Mouse (Mus musculus) layer of hippocampus, postnatal 36 days (tissue): ENCODE measurements around the gene Sh2d2a. TPM values are rescaled to one million over a fixed set of nuclear protein-coding genes. Genes with fewer than 3 reads are reported as not detected.
"Not testable (repeated sequence)": the region's sequence is repeated elsewhere in the genome, so short reads cannot be mapped to it uniquely, and the experiment has no call there.

Source experiments
- DNase-seq, 2 experiments: peaks; one replicate each; pipeline ENCODE4 v3.0.0; 2022
- total RNA-seq, 2 experiments: library from RNA; stranded (reverse); gene quantifications; 2 replicates each; pipeline ENCODE4 v1.2.3; 2021

Gene Sh2d2a
- total RNA-seq, 2 experiments from 2014 or later: not detected

- no peak for DNase-seq
Measured at GRCm38 (mm10) chr3:87855936-87856335, 9.4 kb downstream of the Sh2d2a start.

GRCm38 (mm10) chr3:87857666-87858065 lies 11.1 kb downstream of the Sh2d2a start:
- DNase-seq: no peak

GRCm38 (mm10) chr3:87859813-87860212 lies 13.3 kb downstream of the Sh2d2a start:
- peak; percentile 62 to 64 for DNase-seq

DNA sequence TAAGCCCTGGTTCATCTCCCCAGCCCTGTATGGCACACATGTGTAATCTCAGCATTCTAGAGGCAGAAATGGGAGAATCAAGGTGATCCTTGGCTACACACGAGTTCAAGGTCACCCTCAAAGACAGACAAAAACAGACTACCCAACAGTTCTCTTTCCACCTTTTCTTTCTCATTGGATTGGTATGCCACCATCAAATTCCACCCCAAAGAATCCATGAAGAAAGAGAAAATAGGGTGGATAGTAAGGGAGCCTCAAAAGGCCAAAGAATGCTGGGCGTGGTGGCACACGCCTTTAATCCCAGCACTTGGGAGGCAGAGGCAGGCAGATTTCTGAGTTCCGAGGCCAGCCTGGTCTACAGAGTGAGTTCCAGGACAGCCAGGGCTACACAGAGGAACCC lies 17.6 kb downstream of the Sh2d2a start:
- DNase-seq: not testable (repeated sequence)

- no peak for DNase-seq
Measured at GRCm38 (mm10) chr3:87877730-87878129, 31.2 kb downstream of the Sh2d2a start.

DNA sequence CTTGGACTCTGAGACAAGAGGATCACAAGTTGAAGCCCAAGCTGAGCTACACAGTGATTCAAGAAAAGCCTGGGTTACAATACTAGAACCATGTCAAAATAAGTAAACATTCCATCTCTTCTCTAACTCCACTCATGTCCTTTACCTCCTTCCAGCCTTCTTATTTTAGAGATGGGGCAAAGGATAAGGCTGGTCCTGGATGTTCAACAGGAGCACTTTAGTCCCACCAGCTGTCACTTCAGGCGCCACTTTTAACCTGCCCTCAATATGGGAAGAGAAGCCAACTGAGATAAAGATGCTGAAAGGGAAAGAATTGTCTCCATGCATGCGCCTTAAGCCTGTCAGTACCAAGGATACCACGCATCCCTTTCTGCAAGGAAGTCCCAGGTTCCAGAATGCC lies 37.7 kb downstream of the Sh2d2a start:
- DNase-seq: no peak

GRCm38 (mm10) chr3:87884708-87885251 lies 38.2 kb downstream of the Sh2d2a start:
- DNase-seq: peak; percentile 38 to 39

GRCm38 (mm10) chr3:87885281-87886003 lies 38.9 kb downstream of the Sh2d2a start, which contains the start of gene Prcc:
TSS of gene Prcc (minus strand) at chr3:87885608.
- DNase-seq: peak; percentile 93 to 94

- DNase-seq: no peak
Measured at GRCm38 (mm10) chr3:87886004-87886365, 39.4 kb downstream of the Sh2d2a start.

DNA sequence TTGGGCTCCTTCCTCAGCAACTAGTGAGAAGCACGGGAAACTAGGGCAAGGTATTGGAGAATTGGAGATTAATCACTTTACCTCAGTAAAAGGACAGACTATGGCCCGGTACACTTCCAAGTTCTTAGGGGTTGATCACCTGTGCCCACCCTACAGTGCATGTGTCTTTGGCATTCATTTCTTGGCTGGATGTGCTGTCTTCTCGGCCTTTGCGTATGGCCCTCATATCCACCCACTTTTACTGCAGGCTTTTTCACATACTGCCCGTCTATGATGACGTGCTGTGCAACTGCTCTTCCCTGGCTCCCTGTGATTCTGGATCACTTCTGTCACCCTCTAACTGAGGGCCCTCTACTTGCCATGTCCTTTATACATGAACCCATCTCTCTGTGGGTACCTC lies 39.9 kb downstream of the Sh2d2a start:
- DNase-seq: no peak

DNA sequence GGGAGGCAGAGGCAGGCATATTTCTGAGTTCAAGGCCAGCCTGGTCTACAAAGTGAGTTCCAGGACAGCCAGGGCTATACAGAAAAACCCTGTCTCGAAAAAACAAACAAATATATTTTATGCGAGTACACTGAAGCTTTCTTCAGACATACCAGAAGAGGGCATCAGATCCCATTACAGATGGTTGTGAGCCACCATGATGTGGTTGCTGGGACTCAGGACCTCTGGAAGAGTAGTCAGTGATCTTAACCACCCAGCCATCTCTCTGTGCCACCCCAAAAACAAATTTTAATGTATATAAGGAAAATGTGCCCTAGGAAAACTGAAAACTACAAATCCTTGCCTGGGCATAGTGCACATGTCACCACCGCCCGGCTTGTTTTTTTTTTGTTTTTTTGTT lies 40.8 kb downstream of the Sh2d2a start:
- DNase-seq: not testable (repeated sequence)

DNA sequence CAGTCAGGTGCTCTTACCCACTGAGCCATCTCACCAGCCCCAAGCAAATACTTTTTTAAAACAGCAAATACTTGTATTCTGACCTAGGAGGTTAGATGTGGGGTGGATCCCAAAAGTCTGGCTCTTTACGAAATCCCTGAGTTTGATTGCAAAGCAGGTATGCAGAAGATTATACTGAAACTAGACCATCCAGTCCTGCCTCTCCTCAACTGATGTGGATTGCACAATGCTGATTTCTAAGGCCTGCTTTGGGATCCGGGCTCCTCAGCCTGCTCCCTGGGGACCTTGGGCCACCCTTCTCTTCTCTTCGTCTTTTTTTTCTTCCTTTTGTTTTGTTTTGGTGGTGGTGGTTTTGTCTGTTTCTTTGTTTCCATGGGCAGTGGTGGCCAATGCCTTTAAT lies 44.9 kb downstream of the Sh2d2a start:
- DNase-seq: no peak

DNA sequence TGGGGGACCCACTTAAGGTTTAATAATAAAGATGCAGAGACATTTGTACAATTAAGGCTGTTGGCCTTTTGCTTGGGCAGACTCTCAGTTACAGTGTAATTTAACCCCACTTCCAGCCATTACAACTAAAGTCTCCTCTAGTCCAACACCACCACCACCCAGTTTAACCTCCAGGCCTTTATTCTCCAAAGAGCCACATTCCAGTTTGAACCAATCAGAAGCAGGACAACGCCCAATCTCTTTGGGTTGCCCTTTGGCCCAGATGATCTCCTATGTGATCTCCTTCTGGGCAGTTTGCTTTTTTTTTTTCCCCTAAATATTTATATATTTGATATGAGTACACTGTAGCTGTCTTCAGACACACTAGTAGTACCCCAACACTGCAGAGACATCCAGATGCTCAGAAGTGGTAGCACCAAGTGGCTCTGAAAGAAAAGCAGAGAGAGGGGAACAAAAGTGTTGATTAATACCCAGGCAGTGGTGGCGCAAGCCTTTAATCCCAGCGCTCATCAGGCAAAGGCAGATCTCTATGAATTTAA lies 46.9 kb downstream of the Sh2d2a start:
- no peak for DNase-seq

- no peak for DNase-seq
Measured at GRCm38 (mm10) chr3:87899266-87899665, 52.7 kb downstream of the Sh2d2a start.

- DNase-seq: no peak
Measured at GRCm38 (mm10) chr3:87899776-87900175, 53.2 kb downstream of the Sh2d2a start.

DNA sequence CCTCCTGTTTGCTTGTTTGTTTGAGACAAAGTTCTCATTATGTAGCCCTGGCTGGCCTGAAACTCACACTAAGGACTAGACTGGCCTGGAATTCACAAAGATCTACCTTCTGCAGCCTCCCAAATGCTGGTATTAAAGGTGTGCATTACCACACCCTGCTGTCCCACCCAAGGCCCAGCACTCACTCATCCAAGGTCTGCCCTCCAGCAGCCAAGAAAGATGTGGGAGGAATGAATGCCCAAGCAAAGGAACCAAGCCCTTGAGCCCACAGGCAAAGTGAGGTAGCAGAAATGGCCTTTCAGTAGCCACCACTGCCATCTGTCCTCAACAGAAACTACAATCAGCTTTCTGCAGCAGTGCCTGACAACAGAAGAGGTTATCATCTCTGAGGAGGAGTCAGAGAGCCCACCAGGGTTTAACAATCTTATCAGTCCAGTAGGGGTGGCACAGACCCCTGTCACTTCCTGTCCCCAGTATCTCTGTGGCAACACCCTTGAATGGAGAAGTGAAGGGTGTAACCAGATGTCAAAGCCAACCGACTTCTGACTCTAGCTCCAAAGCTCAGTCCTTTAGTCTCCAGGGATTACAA lies 54.6 kb downstream of the Sh2d2a start:
- DNase-seq: no peak

- not testable (repeated sequence) for DNase-seq
Measured at GRCm38 (mm10) chr3:87901959-87902358, 55.4 kb downstream of the Sh2d2a start.

DNA sequence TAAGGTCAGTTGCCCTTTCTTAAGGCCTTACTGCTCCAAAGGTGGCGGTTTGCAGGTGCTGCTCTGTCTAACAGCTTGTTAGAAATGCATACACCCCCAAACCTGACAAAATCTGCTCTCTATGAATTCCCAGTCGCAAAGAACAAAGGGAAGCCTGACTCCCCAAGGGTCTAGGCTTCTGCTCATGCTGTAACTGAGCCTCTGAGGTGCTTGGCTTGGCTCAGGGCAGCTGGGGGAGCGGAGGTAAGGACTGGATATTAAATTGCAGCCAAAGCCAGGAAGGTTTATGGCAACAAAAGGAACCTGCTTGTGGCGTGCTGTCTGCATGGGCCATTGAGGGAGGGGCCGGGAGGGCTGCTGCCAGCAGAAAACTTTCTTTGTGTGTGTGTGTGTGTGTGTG lies 57.3 kb downstream of the Sh2d2a start:
- no peak for DNase-seq

Other genes starting within 250 kb of the Sh2d2a start
- gene Arhgef11, start 229.2 kb upstream of the Sh2d2a start, total RNA-seq: 10 to 100 TPM; 60.5 to 62.4 TPM
- gene Lrrc71, start 98.1 kb upstream of the Sh2d2a start, total RNA-seq: 1 to 10 TPM in 1 of 2 experiments, under 1 TPM in 1; 0.40 to 1.6 TPM
- under 1 TPM in 1 of 2 experiments, not detected in 1; 0.12 TPM for gene Ntrk1, start 51.6 kb upstream of the Sh2d2a start, total RNA-seq
- gene Insrr, start 49.8 kb upstream of the Sh2d2a start, total RNA-seq: under 1 TPM; 0.15 TPM
- 10 to 100 TPM in 1 of 2 experiments, 1 to 10 TPM in 1; 8.0 to 10.4 TPM for gene Pear1, start 22.4 kb upstream of the Sh2d2a start, total RNA-seq
- 10 to 100 TPM; 58.3 to 58.6 TPM for gene Prcc, start 38.9 kb downstream of the Sh2d2a start, total RNA-seq
- 100 to 1,000 TPM; 140 to 149 TPM for gene Hdgf, start 59.6 kb downstream of the Sh2d2a start, total RNA-seq
- 10 to 100 TPM; 54.7 to 59.8 TPM for gene Mrpl24, start 72.8 kb downstream of the Sh2d2a start, total RNA-seq
- 10 to 100 TPM; 15.0 TPM for gene Isg20l2, start 83.6 kb downstream of the Sh2d2a start, total RNA-seq
- gene Rrnad1, start 84.0 kb downstream of the Sh2d2a start, total RNA-seq: 10 to 100 TPM; 23.5 to 27.9 TPM
- 1 to 10 TPM; 1.3 to 3.5 TPM for gene Crabp2, start 101.9 kb downstream of the Sh2d2a start, total RNA-seq
- gene Nes, start 124.3 kb downstream of the Sh2d2a start, total RNA-seq: 1 to 10 TPM; 4.0 to 5.4 TPM
- 100 to 1,000 TPM; 296 to 327 TPM for gene Bcan, start 153.5 kb downstream of the Sh2d2a start, total RNA-seq
- 10 to 100 TPM; 14.9 to 18.0 TPM for gene Hapln2, start 180.8 kb downstream of the Sh2d2a start, total RNA-seq
- 10 to 100 TPM; 14.5 to 17.8 TPM for gene Gpatch4, start 196.4 kb downstream of the Sh2d2a start, total RNA-seq
- gene Naxe, start 211.7 kb downstream of the Sh2d2a start, total RNA-seq: 10 to 100 TPM; 77.7 to 78.1 TPM
- gene Ttc24, start 231.5 kb downstream of the Sh2d2a start, total RNA-seq: not detected
- under 1 TPM; 0.37 to 0.53 TPM for gene Iqgap3, start 235.2 kb downstream of the Sh2d2a start, total RNA-seq